Mouse (Mus musculus) thymus, adult 2 months (tissue): ENCODE results near the gene Zfp366.

Experiments used
- CTCF ChIP-seq: fragments of 200-500 bp; IDR thresholded peaks from 2 replicates; pipeline ENCODE4 v1.5.1; 2012; ENCODE audit warnings: mild to moderate bottlenecking, control low read depth, low read length, moderate library complexity, borderline replicate concordance; ENCODE audit not compliant: control insufficient read depth, poor library complexity, insufficient read depth; ENCODE audit errors: extremely low read depth
- POLR2A ChIP-seq: fragments of 200-500 bp; IDR thresholded peaks from 2 replicates; pipeline ENCODE4 v1.6.1; 2012; ENCODE audit warnings: mild to moderate bottlenecking, low read length, control low read depth, moderate library complexity; ENCODE audit not compliant: control insufficient read depth, poor library complexity, insufficient read depth; ENCODE audit errors: extremely low read depth

DNA sequence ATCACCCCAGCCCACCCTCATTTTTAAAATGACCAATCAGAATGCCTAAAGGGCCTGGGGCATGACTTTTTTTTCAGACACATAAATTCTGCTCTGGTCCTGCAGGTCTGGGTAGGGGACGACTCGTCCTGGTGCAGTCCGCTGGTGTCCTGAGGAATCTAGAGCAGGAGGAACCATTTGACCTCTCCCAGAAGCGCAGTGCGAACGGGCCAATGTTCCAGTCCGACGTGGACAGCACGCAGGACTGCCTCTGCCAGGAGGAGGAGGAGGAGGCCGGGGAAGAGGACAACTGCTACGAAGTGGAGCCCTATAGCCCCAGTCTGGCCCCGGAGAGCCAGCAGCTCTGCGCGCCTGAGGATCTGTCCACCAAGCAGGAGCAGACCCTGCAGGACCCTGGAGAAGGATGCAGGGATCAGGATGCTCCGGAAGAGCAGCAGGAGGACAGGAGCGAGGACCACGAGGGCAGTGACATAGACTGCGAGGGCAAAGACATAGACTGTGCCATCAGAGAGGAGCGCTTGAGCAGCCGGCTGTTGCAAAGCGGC lies 61.4 kb downstream of the Zfp366 start:
- TF ChIP-seq CTCF (no peak), POLR2A (no peak)
